Mouse (Mus musculus): Measurements from ENCODE around the gene Gng4.

DNA sequence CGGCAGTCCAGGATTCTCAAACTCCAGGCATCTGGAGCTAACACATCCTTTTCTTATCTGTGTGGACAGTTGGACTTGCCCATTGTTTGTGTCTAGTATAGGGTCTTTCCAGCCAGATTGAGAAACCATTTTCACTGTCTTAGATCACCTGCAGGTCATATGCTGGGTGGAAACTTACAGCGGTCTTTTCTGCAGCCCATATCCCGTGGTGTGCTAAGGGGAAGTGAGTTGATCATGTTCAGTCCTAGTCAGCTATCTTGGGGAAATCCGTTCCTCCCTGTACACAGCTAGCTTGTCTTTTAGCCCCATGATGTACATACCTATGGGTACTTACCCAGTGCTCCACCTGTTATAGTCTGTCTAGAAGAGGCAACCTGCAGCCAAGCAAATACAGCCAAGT lies 4.2 kb downstream of the Gng4 start:
- TF ChIP-seq CTCF (IDR thresholded peaks at IDR 0.05; ENCODE audit: low read depth): no peak
- TF ChIP-seq EP300 (optimal IDR thresholded peaks at IDR 0.05): no peak

Data from stomach, postnatal 0 days (tissue).